ENCODE assay signal across 9 mouse cellular contexts in genomic region chr10:40425243-40426095, GRCm38 (mm10).
DNase-seq lines count a peak whose midpoint lies in the region; ATAC-seq lines count a peak whose summit lies in the region.
"Had no signal": no experiment of that assay in that cellular context is flagged by ENCODE, and none has a peak within 500 bp of the region (broad histone marks: within the 10 kb centered on the region; RNA-seq: fewer than 3 reads in every experiment).

No protein-coding gene starts in this region.

- H3K4me1 ChIP-seq in kidney, embryonic 16.5 days (ENCODE audit: insufficient read depth, low read length) = peaks cover 20% of the 10 kb centered on the region
- no peaks in the 10 kb centered on the region for H3K4me1 ChIP-seq in embryonic facial prominence, embryonic 11.5 days (ENCODE audit: control insufficient read depth, insufficient read depth, low read length)
- H3K4me1 ChIP-seq in hindbrain, embryonic 15.5 days (replicated peaks) = peaks cover 5% of the 10 kb centered on the region
- 0 out of 2 replicates have a peak, but pooled peaks cover 2% of the 10 kb centered on the region for H3K4me1 ChIP-seq in neural tube, embryonic 11.5 days (ENCODE audit: control insufficient read depth, insufficient read depth, low read length)

- no peaks in the 10 kb centered on the region for H3K36me3 ChIP-seq in kidney, embryonic 16.5 days (ENCODE audit: insufficient read depth, low read length)
- H3K36me3 ChIP-seq in embryonic facial prominence, embryonic 11.5 days (replicated peaks; ENCODE audit: control insufficient read depth, insufficient read depth, low read depth, low read length) = no peaks in the 10 kb centered on the region
- H3K36me3 ChIP-seq in hindbrain, embryonic 15.5 days = no peaks in the 10 kb centered on the region
- no peaks in the 10 kb centered on the region for H3K36me3 ChIP-seq in neural tube, embryonic 11.5 days (ENCODE audit: control insufficient read depth, insufficient read depth, low read length)

- peak overlapping the region; percentile 11; the same call in 1 of the 2 replicates for H3K4me3 ChIP-seq in kidney, embryonic 16.5 days (ENCODE audit: low read length)
- no peak overlapping the region for H3K4me3 ChIP-seq in embryonic facial prominence, embryonic 11.5 days (ENCODE audit: low read depth, low read length)
- H3K4me3 ChIP-seq in hindbrain, embryonic 15.5 days = peak overlapping the region; percentile 27
- H3K4me3 ChIP-seq in neural tube, embryonic 11.5 days (ENCODE audit: low read depth, low read length) = no peak overlapping the region

- 33% methylated on average over 18 of the region's 18 CpGs for WGBS in kidney, embryonic 16.5 days
- 37% methylated on average over 18 of the region's 18 CpGs for WGBS in embryonic facial prominence, embryonic 11.5 days
- WGBS in hindbrain, embryonic 15.5 days = 33% methylated on average over 18 of the region's 18 CpGs
- WGBS in neural tube, embryonic 11.5 days = 44% methylated on average over 18 of the region's 18 CpGs

- H3K9me3 ChIP-seq in kidney, embryonic 16.5 days (ENCODE audit: low read length) = no peaks in the 10 kb centered on the region
- H3K9me3 ChIP-seq in embryonic facial prominence, embryonic 11.5 days (replicated peaks; ENCODE audit: control insufficient read depth, low read length) = no peaks in the 10 kb centered on the region
- H3K9me3 ChIP-seq in hindbrain, embryonic 15.5 days = no peaks in the 10 kb centered on the region
- no peaks in the 10 kb centered on the region for H3K9me3 ChIP-seq in neural tube, embryonic 11.5 days (ENCODE audit: control insufficient read depth, low read length)

- DNase-seq in kidney, postnatal 14 days = no peak
- DNase-seq in embryonic facial prominence, embryonic 11.5 days (ENCODE audit: low spot score) = peak; percentile 21
- peak; percentile 32 for DNase-seq in neural tube, embryonic 11.5 days (ENCODE audit: low spot score)
- no peak for DNase-seq in right cerebral cortex, postnatal 36 days (ENCODE audit: low spot score in 2 of 2)
- DNase-seq in adrenal gland, adult 2 months = no peak
- DNase-seq in urinary bladder, postnatal 36 days (ENCODE audit: low spot score in 2 of 2) = no peak

- no peak for ATAC-seq in kidney, embryonic 16.5 days (ENCODE audit: low FRiP score, low TSS enrichment)
- ATAC-seq in embryonic facial prominence, embryonic 11.5 days (replicated peaks; ENCODE audit: insufficient number of reproducible peaks, low FRiP score, low TSS enrichment, low read depth) = no peak; the same call in 1 of the 2 replicates
- peak; percentile 63; the same call in 1 of the 2 replicates for ATAC-seq in hindbrain, embryonic 15.5 days (ENCODE audit: low FRiP score, low read depth)
- ATAC-seq in neural tube, embryonic 11.5 days (ENCODE audit: insufficient read depth, low FRiP score, low TSS enrichment) = no peak

- H3K9ac ChIP-seq in kidney, embryonic 16.5 days (replicated peaks; ENCODE audit: low read length) = no peak overlapping the region
- no peak overlapping the region for H3K9ac ChIP-seq in embryonic facial prominence, embryonic 11.5 days (replicated peaks; ENCODE audit: low read length)
- H3K9ac ChIP-seq in hindbrain, embryonic 15.5 days = no peak overlapping the region
- no peak overlapping the region for H3K9ac ChIP-seq in neural tube, embryonic 11.5 days (ENCODE audit: low read length)
- H3K9ac ChIP-seq: liver, embryonic 14.5 days had no signal

- peak overlapping the region; percentile 39 for H3K4me2 ChIP-seq in kidney, embryonic 16.5 days (replicated peaks; ENCODE audit: low read depth, low read length)
- H3K4me2 ChIP-seq in embryonic facial prominence, embryonic 11.5 days (ENCODE audit: low read depth, low read length) = peak overlapping the region; percentile 25
- H3K4me2 ChIP-seq in hindbrain, embryonic 15.5 days = peak overlapping the region; percentile 49
- no peak overlapping the region for H3K4me2 ChIP-seq in neural tube, embryonic 11.5 days (ENCODE audit: low read depth)

- H3K27me3 ChIP-seq in kidney, embryonic 16.5 days (ENCODE audit: insufficient read depth, low read length) = no peaks in the 10 kb centered on the region
- H3K27me3 ChIP-seq in embryonic facial prominence, embryonic 11.5 days (ENCODE audit: control insufficient read depth, insufficient read depth, low read length) = no peaks in the 10 kb centered on the region
- no peaks in the 10 kb centered on the region for H3K27me3 ChIP-seq in hindbrain, embryonic 15.5 days
- H3K27me3 ChIP-seq in neural tube, embryonic 11.5 days (ENCODE audit: control insufficient read depth, insufficient read depth, low read length) = no peaks in the 10 kb centered on the region

- H3K27ac ChIP-seq in kidney, embryonic 16.5 days (ENCODE audit: low read length) = no peak overlapping the region
- no peak overlapping the region for H3K27ac ChIP-seq in embryonic facial prominence, embryonic 11.5 days (replicated peaks; ENCODE audit: low read depth, low read length)
- peak overlapping the region; percentile 46; the same call in 1 of the 2 replicates for H3K27ac ChIP-seq in hindbrain, embryonic 15.5 days (replicated peaks)
- no peak overlapping the region for H3K27ac ChIP-seq in neural tube, embryonic 11.5 days (ENCODE audit: low read depth, low read length)
- H3K27ac ChIP-seq: liver, embryonic 14.5 days had no signal

Comparison
In these comparisons a context has a peak if more than half of its experiments do, and no peak if none do; other contexts are left out.
1. H3K4me3 ChIP-seq: peak in kidney, embryonic 16.5 days (single experiment) and hindbrain, embryonic 15.5 days (single experiment); none in embryonic facial prominence, embryonic 11.5 days (single experiment) and neural tube, embryonic 11.5 days (single experiment).
2. DNase-seq: peak in embryonic facial prominence, embryonic 11.5 days (single experiment) and neural tube, embryonic 11.5 days (single experiment); none in kidney, postnatal 14 days (single experiment), right cerebral cortex, postnatal 36 days (0 of 2), adrenal gland, adult 2 months (single experiment) and urinary bladder, postnatal 36 days (0 of 2).